Mouse (Mus musculus) megakaryocyte, embryonic 14.5 days (primary cell): ENCODE measurements around the gene Cacna1b. TPM values are rescaled to one million over a fixed set of nuclear protein-coding genes. Genes with fewer than 3 reads are reported as not detected.

ENCODE experiments used
- H3K27me3 ChIP-seq: replicated peaks from 2 replicates; pipeline ENCODE3; 2012; ENCODE audit warnings: inconsistent platforms
- H3K36me3 ChIP-seq: replicated peaks from 2 replicates; pipeline ENCODE3; 2012; ENCODE audit warnings: low read length, inconsistent platforms, mixed read lengths
- H3K4me1 ChIP-seq: 2 replicates; pipeline ENCODE4 v1.6.1; 2012; ENCODE audit warnings: inconsistent platforms
- H3K4me3 ChIP-seq: replicated peaks from 2 replicates; pipeline ENCODE3; 2012; ENCODE audit warnings: moderate library complexity, mild to moderate bottlenecking, inconsistent platforms
- H3K9me3 ChIP-seq: 2 replicates; pipeline ENCODE4 v1.6.1; 2012; ENCODE audit warnings: inconsistent platforms
- FLI1 ChIP-seq: IDR thresholded peaks from 2 replicates; pipeline ENCODE4 v1.6.1; 2012; ENCODE audit warnings: low read length, inconsistent platforms, mixed read lengths
- GATA1 ChIP-seq: IDR thresholded peaks from 3 replicates; pipeline ENCODE4 v1.6.1; 2012; ENCODE audit warnings: mixed read lengths, low read length, inconsistent platforms, borderline replicate concordance
- polyA plus RNA-seq: library from polyadenylated mRNA; stranded (reverse); fragments of >175 nt; gene quantifications from 2 replicates; pipeline ENCODE4 v1.2.3, GENCODE M21; 2012; ENCODE audit warnings: low replicate concordance; ENCODE audit not compliant: insufficient read depth

Cacna1b gene
- polyA plus RNA-seq, 1 experiment = 0.06 TPM

GRCm38 (mm10) chr2:24668598-24668997 lies 94.4 kb downstream of the Cacna1b start:
- no peak for TF ChIP-seq FLI1
- no peak for TF ChIP-seq GATA1
- Histone ChIP-seq H3K27me3 (no peaks in the 10 kb centered on the region), H3K36me3 (no peaks in the 10 kb centered on the region)

GRCm38 (mm10) chr2:24664678-24665257 lies 98.2 kb downstream of the Cacna1b start:
- Histone ChIP-seq H3K27me3 (peaks cover 5% of the 10 kb centered on the region), H3K9me3 (no peaks in the 10 kb centered on the region), H3K4me1 (peaks cover 6% of the 10 kb centered on the region), H3K36me3 (no peaks in the 10 kb centered on the region), H3K4me3 (no peak overlapping the region)
- TF ChIP-seq GATA1 (no peak), FLI1 (no peak)

More at GRCm38 (mm10) chr2:24668598-24668997, 94.4 kb downstream of the Cacna1b start:
- no peak overlapping the region for H3K4me3 ChIP-seq
- peaks cover 6% of the 10 kb centered on the region for H3K4me1 ChIP-seq
- H3K9me3 ChIP-seq = no peaks in the 10 kb centered on the region

- no peak for TF ChIP-seq GATA1
- no peak for TF ChIP-seq FLI1
- no peaks in the 10 kb centered on the region for H3K9me3 ChIP-seq
- peaks cover 13% of the 10 kb centered on the region for H3K27me3 ChIP-seq
- H3K36me3 ChIP-seq = no peaks in the 10 kb centered on the region
- no peak overlapping the region for H3K4me3 ChIP-seq
- no peaks in the 10 kb centered on the region for H3K4me1 ChIP-seq
Measured at GRCm38 (mm10) chr2:24659150-24659775, 103.7 kb downstream of the Cacna1b start.

GRCm38 (mm10) chr2:24648503-24648902 lies 114.4 kb downstream of the Cacna1b start:
- no peaks in the 10 kb centered on the region for H3K4me1 ChIP-seq
- H3K4me3 ChIP-seq = no peak overlapping the region
- H3K36me3 ChIP-seq = no peaks in the 10 kb centered on the region
- H3K27me3 ChIP-seq = no peaks in the 10 kb centered on the region
- no peaks in the 10 kb centered on the region for H3K9me3 ChIP-seq
- TF ChIP-seq GATA1 = no peak
- TF ChIP-seq FLI1 = no peak

GRCm38 (mm10) chr2:24646452-24647146 lies 116.4 kb downstream of the Cacna1b start:
- H3K27me3 ChIP-seq = no peaks in the 10 kb centered on the region
- TF ChIP-seq GATA1 (no peak), FLI1 (no peak)
- H3K4me3 ChIP-seq = no peak overlapping the region
- H3K9me3 ChIP-seq = no peaks in the 10 kb centered on the region
- H3K36me3 ChIP-seq = no peaks in the 10 kb centered on the region
- no peaks in the 10 kb centered on the region for H3K4me1 ChIP-seq

GRCm38 (mm10) chr2:24642834-24643233 lies 120.1 kb downstream of the Cacna1b start:
- Histone ChIP-seq H3K4me1 (no peaks in the 10 kb centered on the region), H3K27me3 (peaks cover 6% of the 10 kb centered on the region)
- TF ChIP-seq FLI1 (no peak), GATA1 (no peak)

GRCm38 (mm10) chr2:24638102-24638954 lies 124.6 kb downstream of the Cacna1b start:
- Histone ChIP-seq H3K4me1 (no peaks in the 10 kb centered on the region), H3K4me3 (no peak overlapping the region), H3K36me3 (no peaks in the 10 kb centered on the region), H3K27me3 (peaks cover 13% of the 10 kb centered on the region), H3K9me3 (no peaks in the 10 kb centered on the region)
- TF ChIP-seq FLI1 (no peak), GATA1 (no peak)

More at GRCm38 (mm10) chr2:24642834-24643233, 120.1 kb downstream of the Cacna1b start:
- H3K36me3 ChIP-seq = no peaks in the 10 kb centered on the region
- no peak overlapping the region for H3K4me3 ChIP-seq
- H3K9me3 ChIP-seq = no peaks in the 10 kb centered on the region

GRCm38 (mm10) chr2:24633645-24634044 lies 129.3 kb downstream of the Cacna1b start:
- no peak overlapping the region for H3K4me3 ChIP-seq
- peaks cover 13% of the 10 kb centered on the region for H3K27me3 ChIP-seq
- H3K36me3 ChIP-seq = no peaks in the 10 kb centered on the region
- H3K4me1 ChIP-seq = no peaks in the 10 kb centered on the region
- TF ChIP-seq FLI1 (no peak), GATA1 (no peak)
- H3K9me3 ChIP-seq = no peaks in the 10 kb centered on the region

- Histone ChIP-seq H3K9me3 (0 out of 2 replicates have a peak, but pooled peaks cover 7% of the 10 kb centered on the region), H3K4me3 (no peak overlapping the region), H3K4me1 (no peaks in the 10 kb centered on the region), H3K36me3 (no peaks in the 10 kb centered on the region), H3K27me3 (peaks cover 5% of the 10 kb centered on the region)
- TF ChIP-seq GATA1 (no peak), FLI1 (no peak)
Measured at GRCm38 (mm10) chr2:24617141-24617540, 145.8 kb downstream of the Cacna1b start.

GRCm38 (mm10) chr2:24609789-24610188 lies 153.2 kb downstream of the Cacna1b start:
- peaks cover 9% of the 10 kb centered on the region for H3K27me3 ChIP-seq
- H3K9me3 ChIP-seq = 0 out of 2 replicates have a peak, but pooled peaks cover 7% of the 10 kb centered on the region
- H3K4me1 ChIP-seq = peaks cover 5% of the 10 kb centered on the region; the same call in 1 of the 2 replicates

More at GRCm38 (mm10) chr2:24609789-24610188, 153.2 kb downstream of the Cacna1b start:
- H3K4me3 ChIP-seq = no peak overlapping the region
- no peaks in the 10 kb centered on the region for H3K36me3 ChIP-seq
- TF ChIP-seq GATA1 (no peak), FLI1 (no peak)
